Mouse (Mus musculus) adrenal gland, postnatal 10 days (tissue): ENCODE measurements at regions not wholly inside any gene's neighbourhood (a gene's known extent, or its start where the extent isn't known, plus 50 kb on each side); places are given as distances from the start of the nearest gene placed in this dataset.

Experiments
- DNase-seq: peaks from one replicate; pipeline ENCODE4 v3.0.0; 2021; ENCODE audit warnings: mixed read lengths

DNA sequence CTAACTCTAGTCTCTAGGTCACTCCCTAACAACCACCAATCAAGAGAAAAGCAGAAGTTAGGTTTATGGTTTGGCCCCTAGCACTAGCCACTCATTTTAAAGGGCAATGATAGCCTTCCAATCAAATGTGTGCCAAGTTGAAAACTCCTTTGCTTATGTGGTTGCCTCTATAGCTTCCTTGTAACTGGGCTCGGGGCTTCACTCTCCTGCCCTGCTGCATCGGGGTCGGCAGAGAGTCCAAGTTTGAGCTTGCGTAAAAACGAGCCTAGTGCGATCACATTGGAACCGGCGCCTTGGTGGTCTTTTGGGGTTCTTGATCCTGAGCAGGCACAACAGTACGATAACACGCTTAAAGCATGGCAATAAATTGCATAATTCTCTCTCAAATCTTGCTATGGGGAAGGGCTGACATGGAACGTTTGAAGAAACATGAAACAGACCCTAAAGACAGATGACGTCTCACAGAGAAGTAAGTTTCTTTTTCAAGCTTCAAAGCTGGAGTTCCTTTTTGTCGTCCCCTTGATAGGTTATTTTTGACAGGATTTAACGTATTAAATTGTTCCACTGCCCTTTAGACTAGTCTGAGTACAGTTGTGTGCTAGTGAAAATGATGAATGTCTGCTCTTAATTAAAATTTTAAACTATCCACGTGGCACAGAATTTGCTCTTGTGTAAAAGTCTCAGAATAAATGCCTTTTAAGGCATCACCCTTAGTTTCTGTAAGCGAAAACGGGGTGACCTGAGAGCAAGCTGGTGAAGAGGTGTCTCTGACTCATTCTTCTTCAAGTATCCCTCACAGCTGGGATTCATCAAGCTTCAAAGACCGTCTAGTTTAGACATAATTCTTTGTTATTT, 52.0 kb downstream of the 4930426L09Rik start:
- DNase-seq, result no peak

- no peak for DNase-seq
These were observed 57.4 kb downstream of the 4930426L09Rik start for GRCm38 (mm10) chr2:19055500-19055899.

DNA sequence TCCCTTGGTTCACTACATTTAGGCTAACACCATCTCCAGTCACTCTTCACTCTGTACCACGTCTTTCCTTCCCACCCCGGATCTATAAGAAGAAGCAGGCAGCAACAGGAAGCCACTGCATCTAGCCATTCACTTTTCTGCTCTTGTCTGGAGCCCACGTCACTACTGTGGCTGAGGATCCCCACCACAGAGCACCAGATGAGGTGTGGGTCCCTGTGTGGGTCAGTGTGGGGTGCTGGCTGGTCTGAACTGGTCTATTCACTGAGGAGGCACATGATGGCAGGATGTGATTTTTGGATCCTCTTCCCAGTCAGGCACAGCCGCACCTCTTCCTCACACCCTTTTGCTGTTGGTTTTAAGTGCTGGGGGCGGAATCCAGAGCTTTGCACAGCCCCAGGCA, 59.7 kb downstream of the 4930426L09Rik start:
- DNase-seq, result no peak

DNA sequence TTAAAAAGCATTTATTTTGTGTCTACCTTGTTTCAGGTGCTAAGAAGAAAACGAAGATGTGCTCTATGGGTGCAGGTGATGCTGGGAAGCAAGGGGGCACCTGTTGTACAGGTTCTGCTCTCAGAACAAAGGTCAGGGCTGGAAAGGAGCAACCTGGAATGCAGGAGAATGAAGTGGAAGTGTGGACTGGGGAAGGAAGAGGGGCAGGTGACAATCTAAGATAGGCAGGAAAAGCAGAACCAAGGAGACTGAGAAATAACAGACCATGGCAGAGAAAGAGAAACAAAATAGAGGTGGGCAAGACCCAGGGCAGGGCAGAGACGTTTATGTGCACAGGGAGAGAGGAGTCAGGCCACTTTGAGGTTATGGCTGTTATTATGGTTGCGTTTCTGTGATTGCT, 60.6 kb downstream of the 4930426L09Rik start:
- no peak for DNase-seq

DNA sequence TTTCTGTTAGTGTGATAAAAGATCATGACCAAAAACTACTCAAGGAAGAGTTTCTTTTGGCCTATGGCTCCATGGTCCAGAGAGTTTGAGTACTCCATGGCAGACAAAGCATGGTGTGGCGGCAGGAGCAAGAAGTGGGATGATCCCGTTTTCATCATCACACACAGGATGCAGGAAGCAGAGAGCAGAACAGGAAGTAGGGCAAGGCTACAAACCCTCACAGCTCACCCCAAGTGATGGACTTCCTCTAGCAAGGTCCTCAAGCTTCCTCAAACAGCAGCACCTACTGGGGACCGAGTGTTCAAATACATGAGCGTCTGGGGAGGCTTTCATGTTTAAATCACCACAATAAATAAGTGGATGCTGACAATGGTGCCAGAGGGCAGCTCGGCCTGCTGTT, 61.1 kb downstream of the 4930426L09Rik start:
- DNase-seq, result no peak

- peak; percentile 13 for DNase-seq
These were observed 62.2 kb downstream of the 4930426L09Rik start for GRCm38 (mm10) chr2:19060218-19060915.

DNA sequence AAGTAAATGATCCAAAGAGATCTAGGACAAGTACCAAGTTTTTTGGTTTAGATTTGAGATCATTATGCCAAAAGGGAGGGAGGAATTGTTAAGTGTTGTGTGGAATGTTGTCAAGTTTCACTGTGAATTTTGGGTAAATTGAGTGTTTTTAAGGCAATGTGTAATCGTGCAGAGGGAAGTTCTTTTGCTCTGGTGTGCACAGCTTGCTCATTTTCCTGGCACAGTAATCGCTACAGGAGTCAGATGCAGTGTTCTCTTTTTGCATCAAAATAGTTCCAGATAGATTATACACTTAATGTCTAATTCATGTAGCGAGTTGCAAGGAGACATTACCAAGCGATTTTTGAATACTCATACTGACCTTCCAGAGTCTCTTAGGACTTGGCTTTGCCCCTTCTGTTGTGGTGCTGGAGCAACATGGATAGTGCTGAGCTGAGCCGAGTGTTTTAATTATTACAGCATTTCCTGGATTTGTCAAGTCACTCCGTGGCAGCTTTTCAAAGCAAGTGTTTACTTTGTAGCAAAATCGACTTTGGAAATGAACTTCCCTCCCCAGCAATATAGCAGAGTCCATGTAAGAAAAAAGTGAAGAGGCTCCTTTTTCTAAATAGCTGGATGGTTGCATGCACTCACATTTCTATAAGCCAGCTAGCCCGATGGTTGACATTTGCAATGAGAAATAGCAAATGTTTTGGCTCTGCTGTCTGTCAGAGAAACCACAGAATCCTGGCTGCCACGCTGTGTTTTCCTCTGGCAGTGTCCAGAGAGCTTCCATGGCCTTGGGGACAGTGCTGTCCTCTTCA, 66.6 kb downstream of the 4930426L09Rik start:
- DNase-seq, result peak; percentile 28

DNA sequence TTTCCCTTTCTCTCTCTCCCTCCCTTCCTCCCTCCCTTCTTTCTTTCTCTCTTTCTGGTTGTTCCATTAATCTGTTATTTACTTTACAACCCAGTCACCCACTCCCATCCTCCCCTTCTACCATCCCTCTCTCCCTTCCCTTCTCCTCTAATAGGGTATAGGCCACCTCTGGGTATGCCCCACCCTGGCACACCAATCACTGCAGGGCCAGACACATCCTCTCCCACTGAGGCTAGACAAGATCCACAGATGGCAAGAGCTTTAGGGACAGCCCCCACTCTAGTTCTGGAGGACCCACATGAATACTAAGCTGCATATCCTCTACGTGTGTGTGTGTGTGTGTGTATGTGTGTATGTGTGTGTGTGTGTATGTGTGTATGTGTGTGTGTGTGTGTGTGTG, 67.4 kb downstream of the 4930426L09Rik start:
- DNase-seq, result no peak

GRCm38 (mm10) chr2:19068161-19068560, 70.0 kb downstream of the 4930426L09Rik start:
- DNase-seq, result no peak

DNA sequence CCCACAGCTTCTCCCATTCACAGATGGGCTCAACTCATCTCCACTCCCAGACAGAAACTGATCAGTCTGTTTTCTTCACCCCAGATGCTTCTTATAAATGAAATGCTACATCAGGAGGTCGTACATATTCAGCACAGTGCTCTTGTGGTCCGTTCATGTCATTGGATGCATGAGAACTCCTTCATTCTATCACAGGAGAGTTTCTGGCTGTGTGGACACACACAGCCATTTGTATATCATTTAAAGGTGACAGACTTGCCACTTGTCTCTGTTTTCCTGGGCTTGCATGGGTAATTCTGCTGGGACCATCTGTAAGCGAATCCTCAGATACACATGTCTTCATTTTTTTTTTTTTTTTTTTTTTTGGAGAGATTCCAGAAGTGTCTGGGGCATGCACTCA, 85.7 kb downstream of the 4930426L09Rik start:
- DNase-seq, result no peak

DNA sequence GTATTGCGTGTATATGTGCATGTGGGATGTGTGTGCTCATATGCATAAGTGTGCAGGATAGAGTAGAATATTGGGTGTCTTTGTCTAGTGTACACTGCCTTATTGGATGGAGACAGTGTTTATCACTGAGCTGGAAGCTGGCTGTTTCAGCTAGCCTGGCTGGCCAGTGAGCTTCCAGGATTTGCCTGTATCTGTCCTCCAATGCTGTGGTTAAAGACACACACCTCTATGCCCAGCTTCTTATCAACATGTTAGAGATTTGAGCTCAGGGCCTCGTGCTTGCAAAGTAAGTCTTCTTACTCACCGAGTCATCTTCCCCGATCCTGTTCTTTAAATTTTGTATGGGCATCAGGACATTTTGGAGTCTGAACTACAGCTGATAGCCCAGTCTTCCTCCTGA, 87.0 kb downstream of the 4930426L09Rik start:
- no peak for DNase-seq

- DNase-seq, result no peak
These were observed 88.0 kb downstream of the 4930426L09Rik start for GRCm38 (mm10) chr2:19086167-19086566.

DNA sequence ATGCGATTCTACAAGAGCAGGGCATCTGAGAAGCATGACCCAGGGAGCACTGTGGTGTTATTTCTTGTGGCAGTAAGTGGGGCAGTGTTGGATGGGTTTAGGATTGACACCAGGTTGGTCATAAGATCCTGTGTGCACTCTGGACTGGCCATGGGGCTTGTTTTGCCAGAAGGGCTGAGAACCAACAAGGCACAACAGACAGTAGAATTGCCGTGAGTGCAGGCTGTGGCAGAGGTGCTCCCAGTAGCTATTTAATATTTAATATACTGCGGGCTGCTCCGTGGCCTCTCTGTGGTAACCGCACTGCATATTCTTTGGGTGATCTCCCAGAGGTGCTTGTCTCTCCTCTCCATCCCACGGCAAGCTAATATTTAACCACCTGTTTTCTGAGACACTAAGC, 88.5 kb downstream of the 4930426L09Rik start:
- DNase-seq, result no peak

DNA sequence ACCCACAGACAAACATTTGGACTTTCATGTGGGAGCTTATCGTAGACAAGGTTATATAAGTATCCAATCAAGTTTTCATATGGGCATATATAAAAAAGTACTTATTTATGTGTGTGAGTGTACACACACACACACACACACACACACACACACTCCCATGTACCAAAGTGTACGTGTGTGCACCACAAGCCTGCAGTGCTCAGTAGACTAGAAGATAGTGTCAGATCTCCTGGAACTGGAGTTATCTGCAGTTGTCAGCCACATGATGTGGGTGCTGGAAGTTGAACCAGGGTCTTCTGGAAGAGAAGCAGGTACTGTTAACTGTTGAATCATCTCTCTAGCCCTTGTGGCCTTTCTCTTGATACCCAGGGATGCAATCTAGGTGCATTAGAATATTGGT, 99.7 kb upstream of the Armc3 start:
- DNase-seq, result no peak

GRCm38 (mm10) chr2:19108753-19109152, 90.3 kb upstream of the Armc3 start:
- no peak for DNase-seq

GRCm38 (mm10) chr2:19119871-19120270, 79.2 kb upstream of the Armc3 start:
- DNase-seq, result no peak

- no peak for DNase-seq
These were observed 66.2 kb upstream of the Armc3 start for GRCm38 (mm10) chr2:19132864-19133263.

- DNase-seq, result peak; percentile 72
These were observed 56.5 kb upstream of the Armc3 start for GRCm38 (mm10) chr2:19142586-19142985.

DNA sequence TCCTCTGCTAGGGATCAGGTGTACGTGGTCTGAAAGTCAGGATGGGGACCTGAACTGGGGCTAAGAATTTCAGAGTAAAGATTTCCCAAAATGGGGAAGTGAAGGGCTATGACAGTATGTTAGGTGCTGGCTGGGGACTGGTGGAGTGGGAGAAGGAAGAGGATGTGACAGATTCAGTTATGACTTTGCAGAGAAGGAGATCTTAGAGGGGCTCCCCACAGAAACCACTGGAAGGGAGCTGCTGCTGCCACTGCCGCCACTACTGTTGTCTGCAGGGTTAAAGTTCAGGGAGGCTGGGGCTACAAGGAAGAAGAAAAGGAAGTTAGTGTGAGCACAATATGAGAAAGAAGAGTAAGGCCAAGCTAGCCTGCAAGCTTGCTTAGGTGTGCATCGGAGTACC, 53.7 kb upstream of the Armc3 start:
- DNase-seq, result no peak

- DNase-seq, result peak; percentile 67
These were observed 53.2 kb upstream of the Armc3 start for GRCm38 (mm10) chr2:19145881-19146280.

DNA sequence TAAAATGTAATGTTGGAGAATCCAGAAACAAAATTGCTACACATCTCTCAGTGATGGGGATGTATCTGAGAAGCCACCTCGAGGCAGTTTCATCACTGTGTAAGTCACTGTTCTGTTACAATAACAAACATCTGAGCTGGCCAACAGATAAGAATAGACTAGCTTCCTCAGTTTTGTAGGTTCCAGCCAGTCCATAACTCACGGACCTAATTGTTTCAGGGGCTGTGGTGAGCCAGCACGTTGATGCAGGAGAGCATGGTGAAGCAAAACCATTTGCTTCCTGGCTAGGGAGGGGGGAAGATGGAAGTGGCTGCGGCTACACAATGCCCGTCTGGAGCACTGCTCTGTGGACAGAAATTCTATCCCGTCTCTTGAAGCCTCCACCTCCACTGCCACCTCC, 52.8 kb upstream of the Armc3 start:
- no peak for DNase-seq

DNA sequence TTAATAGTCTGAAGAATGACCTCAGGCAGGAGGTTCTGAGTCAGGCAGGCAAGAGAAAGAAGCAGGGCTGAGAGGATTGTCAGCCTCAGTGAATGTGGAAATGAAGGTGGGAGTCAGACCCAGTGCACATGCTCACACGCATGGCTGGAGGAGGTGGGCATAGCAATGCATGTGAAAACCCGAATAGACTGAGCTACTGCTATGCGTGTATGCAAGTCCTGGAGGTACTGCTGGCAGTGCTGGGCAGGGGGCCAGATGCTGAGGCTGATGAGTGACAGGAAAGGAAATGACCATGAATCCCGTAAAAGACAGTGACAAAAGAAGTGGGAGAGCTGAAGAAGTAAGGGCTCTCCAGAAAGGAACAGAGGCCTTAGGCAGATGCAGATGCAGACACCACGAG, 50.3 kb upstream of the Armc3 start:
- DNase-seq, result peak; percentile 69
